Mouse (Mus musculus) neural tube, embryonic 13.5 days (tissue): Measurements from ENCODE around the gene Prg2. TPM values are rescaled to one million over a fixed set of nuclear protein-coding genes. Genes with fewer than 3 reads are reported as not detected.
A peak's percentile ranks its signal among the peaks of the same experiment; 100 is the strongest.

Experiments used
- ATAC-seq: fragments of 200-750 bp; cut with Nextera tagmentation; 2 replicates; pipeline ENCODE4 v1.8.0; 2017; ENCODE audit warnings: low read depth, mild to moderate bottlenecking, moderate TSS enrichment, moderate library complexity
- H3K27ac ChIP-seq: fragments of 300-500 bp; sonication (generic); replicated peaks from 2 replicates; pipeline ENCODE4 v1.5.1; 2015; ENCODE audit warnings: moderate library complexity, mild to moderate bottlenecking, inconsistent platforms
- H3K27me3 ChIP-seq: fragments of 300-500 bp; sonication (generic); 2 replicates; pipeline ENCODE4 v1.6.1; 2015; ENCODE audit warnings: mild to moderate bottlenecking, inconsistent platforms
- H3K36me3 ChIP-seq: fragments of 300-500 bp; sonication (generic); 2 replicates; pipeline ENCODE4 v1.6.1; 2015; ENCODE audit warnings: mild to moderate bottlenecking, inconsistent platforms
- H3K4me1 ChIP-seq: fragments of 300-500 bp; sonication (generic); replicated peaks from 2 replicates; pipeline ENCODE4 v1.6.1; 2015; ENCODE audit warnings: inconsistent platforms
- H3K4me2 ChIP-seq: fragments of 300-500 bp; sonication (generic); 2 replicates; pipeline ENCODE4 v1.6.1; 2015; ENCODE audit warnings: inconsistent platforms, mild to moderate bottlenecking, moderate library complexity
- H3K4me3 ChIP-seq: fragments of 300-500 bp; sonication (generic); 2 replicates; pipeline ENCODE4 v1.5.1; 2015; ENCODE audit warnings: mild to moderate bottlenecking, inconsistent platforms
- H3K9ac ChIP-seq: fragments of 300-500 bp; sonication (generic); 2 replicates; pipeline ENCODE4 v1.6.1; 2015; ENCODE audit warnings: moderate library complexity, mild to moderate bottlenecking, inconsistent platforms
- H3K9me3 ChIP-seq: fragments of 300-500 bp; sonication (generic); 2 replicates; pipeline ENCODE4 v1.6.1; 2016; ENCODE audit warnings: inconsistent platforms
- WGBS: fragments of 180-500 bp; shearing (Covaris S2); methylation state at CpG from one replicate; pipeline ENCODE4 v1.1.7; 2015; 5-methylcytosine and 5-hydroxymethylcytosine counted together
- polyA plus RNA-seq: library from polyadenylated mRNA; unstranded; fragments of >200 nt; fragmentation: Nextera tagmentation; extraction: Ambion mirVana; gene quantifications from 2 replicates; pipeline ENCODE4 v1.2.1, GENCODE M21; 2015

Prg2 gene
- polyA plus RNA-seq, 1 experiment from 2014 or later: 0.71 TPM

DNA sequence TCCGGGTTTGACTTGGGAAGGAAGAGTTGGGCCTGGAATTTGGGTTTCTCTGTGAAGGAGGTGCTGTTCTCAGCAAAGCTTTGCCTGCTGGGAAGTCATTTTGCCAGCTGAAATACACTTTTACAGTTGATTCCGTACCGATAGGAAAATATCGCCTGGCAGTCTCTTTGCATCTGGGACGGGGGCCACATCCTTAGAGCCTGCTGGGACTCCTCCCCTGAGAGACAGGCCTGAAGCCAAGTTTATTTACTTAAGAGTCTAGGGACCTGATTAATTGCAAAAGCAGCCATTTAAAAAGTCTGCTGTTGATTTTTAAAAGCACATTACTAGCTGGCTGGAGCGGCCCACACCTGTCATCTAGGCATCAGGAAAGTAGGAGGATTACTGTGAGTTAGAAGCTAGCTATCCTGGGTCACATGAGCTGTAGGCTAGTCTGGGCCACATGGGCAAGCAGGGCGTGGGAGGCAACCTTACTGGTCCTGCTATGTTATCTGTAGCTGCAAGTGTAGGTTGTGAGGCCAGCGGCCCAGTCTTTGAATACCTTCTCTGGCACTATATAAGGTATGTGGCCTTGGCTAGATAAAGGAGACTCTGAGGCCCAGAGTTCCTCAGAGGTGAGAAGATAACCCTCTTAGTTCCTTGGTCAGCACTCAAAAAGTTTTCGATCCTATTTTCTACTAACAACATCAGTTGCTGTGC is 31.8 kb downstream of the Prg2 start:
- 69% methylated on average over 9 of the region's 9 CpGs for WGBS
- H3K27me3 ChIP-seq: no peaks in the 10 kb centered on the region
- H3K27ac ChIP-seq: no peak overlapping the region
- no peaks in the 10 kb centered on the region for H3K36me3 ChIP-seq
- ATAC-seq: no peak
- H3K9me3 ChIP-seq: no peaks in the 10 kb centered on the region
- H3K4me2 ChIP-seq: no peak overlapping the region
- H3K4me3 ChIP-seq: no peak overlapping the region
- H3K9ac ChIP-seq: no peak overlapping the region
- H3K4me1 ChIP-seq: peaks cover 17% of the 10 kb centered on the region

DNA sequence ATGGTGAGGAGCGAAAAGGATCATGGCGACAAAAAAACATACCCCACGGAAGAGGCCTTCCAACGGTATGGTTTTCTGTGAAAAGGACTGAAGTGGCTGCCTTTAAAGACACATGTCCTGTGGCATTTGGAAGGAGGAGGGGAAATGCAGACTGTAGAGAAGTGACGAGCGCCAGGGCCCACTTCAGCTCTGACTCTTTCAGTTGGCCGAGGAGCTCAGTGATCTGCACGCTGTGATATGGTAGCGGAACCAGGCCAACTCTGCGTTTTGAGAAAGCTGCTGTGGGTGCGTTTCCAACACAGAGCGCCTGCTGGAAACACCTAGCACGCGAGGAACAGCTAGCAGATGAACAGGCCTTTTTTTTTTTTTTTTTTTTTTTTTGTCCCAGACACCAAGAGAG is 32.4 kb downstream of the Prg2 start:
- Histone ChIP-seq H3K4me1 (peaks cover 17% of the 10 kb centered on the region), H3K36me3 (no peaks in the 10 kb centered on the region), H3K9ac (no peak overlapping the region), H3K27ac (no peak overlapping the region), H3K4me3 (no peak overlapping the region), H3K27me3 (no peaks in the 10 kb centered on the region), H3K4me2 (no peak overlapping the region), H3K9me3 (no peaks in the 10 kb centered on the region)
- 89% methylated on average over 14 of the region's 14 CpGs for WGBS
- no peak for ATAC-seq

DNA sequence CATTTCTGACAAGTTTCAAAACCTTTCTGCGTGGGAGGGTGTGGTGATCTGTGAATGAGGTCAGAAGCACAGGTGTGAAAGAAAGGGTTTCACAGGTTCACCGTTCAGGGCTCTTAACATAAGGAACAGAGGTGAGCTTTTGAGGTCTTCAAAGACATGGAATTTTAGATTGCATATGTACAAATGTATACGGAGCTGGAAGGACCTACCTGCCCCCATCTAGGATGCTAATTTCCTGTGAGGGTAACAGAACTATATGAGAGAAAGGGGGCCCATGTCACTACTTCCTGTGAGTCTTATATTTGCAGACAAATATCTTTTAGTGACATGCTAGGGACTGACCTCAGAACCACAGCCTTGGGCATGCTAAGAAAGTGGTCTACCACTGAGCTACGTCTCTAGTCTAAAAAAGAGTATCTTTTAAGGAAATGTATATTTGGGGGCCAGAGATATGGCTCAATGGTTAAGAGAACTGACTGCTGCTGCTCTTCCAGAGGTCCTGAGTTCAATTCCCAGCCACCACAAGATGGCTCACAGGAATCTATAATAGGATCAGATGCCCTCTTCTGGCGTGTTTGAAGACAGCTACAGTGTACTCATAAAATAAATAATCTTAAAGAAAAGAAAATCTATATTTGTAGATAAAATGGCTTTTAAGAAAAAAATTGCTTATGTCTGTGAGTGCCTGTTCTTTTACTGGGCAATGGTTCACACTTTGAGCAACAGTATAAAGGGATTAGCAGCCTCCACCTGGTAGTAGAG is 33.7 kb downstream of the Prg2 start:
- Histone ChIP-seq H3K27me3 (no peaks in the 10 kb centered on the region), H3K36me3 (no peaks in the 10 kb centered on the region), H3K9me3 (no peaks in the 10 kb centered on the region), H3K4me1 (peaks cover 17% of the 10 kb centered on the region), H3K4me3 (no peak overlapping the region), H3K27ac (0 out of 2 replicates have a peak overlapping the region, but pooled peaks have one; percentile 11), H3K4me2 (no peak overlapping the region), H3K9ac (no peak overlapping the region)
- ATAC-seq: no peak
- WGBS: 87% methylated on average over 5 of the region's 5 CpGs

DNA sequence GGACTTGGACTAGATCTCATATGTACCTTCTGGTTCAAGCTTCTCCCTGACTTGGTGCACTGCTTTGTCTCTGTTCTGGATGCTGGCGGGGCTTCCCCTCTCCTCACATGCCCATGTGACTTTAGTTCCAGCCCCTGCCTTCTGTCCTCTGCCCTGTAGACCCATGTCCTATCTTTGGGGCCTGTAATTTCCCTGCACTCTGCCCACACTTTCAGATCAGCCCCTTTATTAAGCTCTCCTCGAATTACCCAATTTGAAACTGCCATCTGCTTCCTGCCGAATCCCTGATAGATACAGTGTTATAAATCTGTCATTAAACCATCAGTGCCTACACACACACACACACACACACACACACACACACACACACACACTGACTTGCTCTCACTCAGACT is 34.3 kb downstream of the Prg2 start:
- no peaks in the 10 kb centered on the region for H3K9me3 ChIP-seq
- ATAC-seq: peak; percentile 47; the same call in 1 of the 2 replicates
- H3K27ac ChIP-seq: 0 out of 2 replicates have a peak overlapping the region, but pooled peaks have one; percentile 11
- H3K36me3 ChIP-seq: no peaks in the 10 kb centered on the region
- H3K4me2 ChIP-seq: no peak overlapping the region
- no peak overlapping the region for H3K9ac ChIP-seq
- H3K4me3 ChIP-seq: no peak overlapping the region
- 36% methylated on average over 3 of the region's 3 CpGs for WGBS
- no peaks in the 10 kb centered on the region for H3K27me3 ChIP-seq
- H3K4me1 ChIP-seq: peaks cover 17% of the 10 kb centered on the region

DNA sequence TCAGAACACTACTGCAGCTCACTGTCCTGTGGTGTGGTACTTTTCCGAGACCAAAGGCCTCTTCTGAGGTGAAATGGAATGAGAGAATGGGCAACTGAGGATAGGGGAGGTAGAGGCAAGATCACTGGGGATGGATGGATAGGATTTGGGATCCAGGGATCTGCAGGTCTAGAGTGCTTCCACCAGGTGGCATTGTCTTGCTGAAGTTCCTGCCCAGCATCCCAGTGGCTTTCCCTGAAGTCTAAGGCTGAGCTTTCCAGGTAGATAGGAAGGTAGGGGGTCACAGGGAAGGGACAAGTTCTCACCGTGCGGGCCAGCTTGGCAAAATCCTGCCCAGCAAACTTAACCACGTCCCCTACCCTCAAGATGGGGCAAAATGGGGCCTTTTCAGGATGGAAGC is 41.8 kb downstream of the Prg2 start:
- H3K4me3 ChIP-seq: no peak overlapping the region
- H3K27me3 ChIP-seq: no peaks in the 10 kb centered on the region
- no peak overlapping the region for H3K9ac ChIP-seq
- WGBS: 30% methylated on average over 4 of the region's 4 CpGs
- H3K4me1 ChIP-seq: no peaks in the 10 kb centered on the region
- H3K9me3 ChIP-seq: no peaks in the 10 kb centered on the region
- no peak for ATAC-seq
- H3K4me2 ChIP-seq: no peak overlapping the region
- H3K36me3 ChIP-seq: no peaks in the 10 kb centered on the region
- H3K27ac ChIP-seq: no peak overlapping the region

DNA sequence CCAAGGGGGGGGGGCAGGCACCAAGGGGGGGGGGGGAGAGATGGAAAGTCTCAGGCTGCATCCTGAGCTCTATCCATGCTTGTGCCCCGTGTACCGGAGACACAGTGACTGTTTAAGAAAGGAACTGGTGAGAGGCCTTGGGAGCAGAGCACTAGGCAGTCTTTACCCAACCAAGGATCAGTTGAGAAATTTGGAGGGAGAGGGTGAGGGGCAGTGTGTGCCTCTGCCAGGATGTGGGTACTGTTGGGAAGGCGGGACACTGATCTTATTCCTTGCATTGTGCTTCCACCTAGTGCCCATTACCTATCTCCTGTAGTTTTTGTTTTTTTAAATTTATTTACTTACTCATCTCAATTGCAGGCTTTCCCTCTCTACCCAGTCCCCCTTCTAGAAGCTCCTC is 45.9 kb downstream of the Prg2 start:
- WGBS: 87% methylated on average over 3 of the region's 3 CpGs
- Histone ChIP-seq H3K4me3 (no peak overlapping the region), H3K9me3 (no peaks in the 10 kb centered on the region), H3K4me1 (no peaks in the 10 kb centered on the region), H3K36me3 (no peaks in the 10 kb centered on the region), H3K4me2 (no peak overlapping the region), H3K9ac (no peak overlapping the region), H3K27me3 (no peaks in the 10 kb centered on the region), H3K27ac (no peak overlapping the region)
- no peak for ATAC-seq

DNA sequence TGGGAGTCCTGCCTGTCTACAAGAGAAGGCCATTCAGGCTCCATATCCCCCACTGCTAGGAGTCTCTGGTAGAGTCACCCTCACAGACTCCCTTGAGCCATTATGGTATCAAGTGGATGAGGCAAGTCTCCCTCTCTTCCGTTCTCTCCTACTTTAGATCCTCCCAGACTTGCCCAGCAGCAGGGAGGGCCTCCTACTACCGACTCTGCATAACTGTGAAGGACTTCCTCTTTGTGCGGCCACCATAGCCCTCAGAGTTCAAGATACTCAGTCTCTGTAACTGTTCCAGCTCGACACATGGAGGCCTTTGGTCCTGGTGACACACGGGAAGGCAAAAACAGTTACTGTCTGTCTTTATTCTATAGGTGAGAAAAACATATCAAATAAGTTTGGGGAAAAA is 47.0 kb downstream of the Prg2 start:
- no peak overlapping the region for H3K9ac ChIP-seq
- no peak overlapping the region for H3K27ac ChIP-seq
- no peak overlapping the region for H3K4me3 ChIP-seq
- 80% methylated on average over 5 of the region's 5 CpGs for WGBS
- H3K4me2 ChIP-seq: no peak overlapping the region
- no peaks in the 10 kb centered on the region for H3K36me3 ChIP-seq
- no peaks in the 10 kb centered on the region for H3K27me3 ChIP-seq
- ATAC-seq: no peak
- H3K4me1 ChIP-seq: no peaks in the 10 kb centered on the region
- H3K9me3 ChIP-seq: no peaks in the 10 kb centered on the region

DNA sequence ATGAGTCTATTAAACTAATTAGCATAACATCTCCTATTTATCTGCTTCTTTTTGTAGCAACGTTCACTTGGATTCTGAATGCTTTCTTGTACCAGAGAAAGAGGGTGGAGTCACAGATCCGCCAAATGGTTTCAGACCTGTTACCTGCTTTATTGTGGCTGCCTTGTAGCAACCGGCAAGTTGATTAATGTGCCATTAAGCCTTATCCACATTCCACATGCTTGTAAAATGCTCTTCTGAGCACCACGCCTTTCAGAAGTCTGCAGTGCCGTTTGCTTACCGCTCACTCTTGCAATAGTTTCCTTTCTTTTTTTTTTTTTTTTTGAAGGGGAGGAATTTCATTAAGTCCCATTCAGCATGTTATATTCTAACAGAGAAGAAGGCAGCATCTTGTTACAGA is 49.6 kb downstream of the Prg2 start:
- 37% methylated on average over 6 of the region's 6 CpGs for WGBS
- Histone ChIP-seq H3K9me3 (no peaks in the 10 kb centered on the region), H3K9ac (no peak overlapping the region), H3K4me3 (no peak overlapping the region), H3K36me3 (no peaks in the 10 kb centered on the region), H3K4me1 (no peaks in the 10 kb centered on the region), H3K4me2 (no peak overlapping the region), H3K27me3 (no peaks in the 10 kb centered on the region), H3K27ac (no peak overlapping the region)
- ATAC-seq: no peak

DNA sequence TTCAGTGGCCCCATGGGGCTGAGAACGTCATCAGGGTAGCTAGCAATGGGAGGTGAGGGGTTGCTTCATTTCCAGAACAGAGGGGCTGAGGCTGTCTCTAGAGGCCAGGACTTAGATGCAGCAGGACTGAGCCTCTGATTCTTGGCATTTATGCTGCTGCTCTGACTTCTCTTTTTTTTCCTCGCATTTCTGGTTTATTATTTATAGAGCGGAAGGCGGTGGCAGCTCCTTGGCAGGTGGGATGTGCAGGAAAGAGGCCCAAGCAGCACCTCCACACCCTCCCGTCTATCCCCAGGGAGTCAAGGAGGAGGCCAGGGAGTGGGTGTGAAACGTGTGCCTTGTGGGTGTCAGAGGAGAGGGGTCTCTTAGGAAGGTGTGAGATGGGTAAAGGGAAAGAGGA is 50.7 kb downstream of the Prg2 start:
- no peaks in the 10 kb centered on the region for H3K27me3 ChIP-seq
- no peak overlapping the region for H3K4me2 ChIP-seq
- WGBS: 65% methylated on average over 6 of the region's 6 CpGs
- H3K4me1 ChIP-seq: peaks cover under 1% of the 10 kb centered on the region; the same call in 1 of the 2 replicates
- no peak overlapping the region for H3K9ac ChIP-seq
- H3K9me3 ChIP-seq: no peaks in the 10 kb centered on the region
- no peak for ATAC-seq
- H3K4me3 ChIP-seq: no peak overlapping the region
- no peaks in the 10 kb centered on the region for H3K36me3 ChIP-seq
- no peak overlapping the region for H3K27ac ChIP-seq

DNA sequence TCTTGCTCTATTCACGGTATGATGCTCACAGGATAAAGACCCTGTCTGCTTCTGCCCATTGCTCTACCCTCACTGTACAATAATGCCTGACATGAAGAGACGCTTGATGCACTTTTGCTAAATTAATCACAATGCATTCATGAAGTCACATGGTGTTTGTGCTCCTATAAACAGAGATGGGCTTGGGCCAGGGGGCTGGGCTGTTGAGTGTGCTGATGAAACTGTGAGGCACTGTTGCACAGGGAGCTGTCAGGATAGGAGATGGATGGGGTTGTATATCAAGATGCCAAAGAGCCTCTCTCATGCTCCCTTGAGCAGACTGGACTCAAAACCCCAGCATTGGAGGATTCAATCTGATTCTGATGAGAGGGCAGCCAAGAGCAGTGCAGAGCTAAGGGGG is 52.9 kb downstream of the Prg2 start:
- H3K4me2 ChIP-seq: peak overlapping the region; percentile 30

More for the DNA sequence above, 52.9 kb downstream of the Prg2 start:
- Histone ChIP-seq H3K27ac (no peak overlapping the region), H3K9me3 (no peaks in the 10 kb centered on the region), H3K9ac (no peak overlapping the region), H3K27me3 (no peaks in the 10 kb centered on the region), H3K4me3 (peak overlapping the region; percentile 21; the same call in 1 of the 2 replicates), H3K36me3 (no peaks in the 10 kb centered on the region), H3K4me1 (peaks cover 13% of the 10 kb centered on the region)
- WGBS: 80% methylated on average over 2 of the region's 2 CpGs
- ATAC-seq: no peak
